Mouse (Mus musculus): ENCODE results near the gene Barx2. TPM values are rescaled to one million over a fixed set of nuclear protein-coding genes. Genes with fewer than 3 reads are reported as not detected.

Barx2 gene
- polyA plus RNA-seq, 1 experiment from 2014 or later: 0.16 TPM

GRCm38 (mm10) chr9:31925830-31926624, 12.8 kb upstream of the Barx2 start:
- Histone ChIP-seq H3K9ac (no peak overlapping the region), H3K4me2 (peak overlapping the region; percentile 43), H3K27me3 (peaks cover 11% of the 10 kb centered on the region), H3K4me3 (replicated peaks) (no peak overlapping the region; the same call in 1 of the 2 replicates), H3K36me3 (no peaks in the 10 kb centered on the region), H3K9me3 (replicated peaks) (no peaks in the 10 kb centered on the region), H3K27ac (peak overlapping the region; percentile 59), H3K4me1 (peaks cover 7% of the 10 kb centered on the region)
- ATAC-seq (replicated peaks; ENCODE audit: low FRiP score): peak; percentile 87
- WGBS: 17% methylated on average over 22 of the region's 22 CpGs

GRCm38 (mm10) chr9:31923529-31923928, 10.3 kb upstream of the Barx2 start:
- H3K4me1 ChIP-seq: peaks cover 7% of the 10 kb centered on the region
- H3K4me3 ChIP-seq (replicated peaks): no peak overlapping the region
- H3K27ac ChIP-seq: no peak overlapping the region
- 81% methylated on average over 7 of the region's 7 CpGs for WGBS
- no peaks in the 10 kb centered on the region for H3K36me3 ChIP-seq
- ATAC-seq (replicated peaks; ENCODE audit: low FRiP score): no peak
- H3K9ac ChIP-seq: no peak overlapping the region
- H3K4me2 ChIP-seq: no peak overlapping the region
- peaks cover 33% of the 10 kb centered on the region for H3K27me3 ChIP-seq
- H3K9me3 ChIP-seq (replicated peaks): no peaks in the 10 kb centered on the region

- WGBS: 25% methylated on average over 1 of the region's 1 CpGs
- Histone ChIP-seq H3K9ac (no peak overlapping the region), H3K4me3 (replicated peaks) (no peak overlapping the region), H3K36me3 (no peaks in the 10 kb centered on the region), H3K4me2 (no peak overlapping the region), H3K4me1 (peaks cover 4% of the 10 kb centered on the region), H3K9me3 (replicated peaks) (no peaks in the 10 kb centered on the region), H3K27me3 (peaks cover 64% of the 10 kb centered on the region), H3K27ac (no peak overlapping the region)
- no peak for ATAC-seq (replicated peaks; ENCODE audit: low FRiP score)
Measured at GRCm38 (mm10) chr9:31919802-31920201, 6.5 kb upstream of the Barx2 start.

- peaks cover 94% of the 10 kb centered on the region for H3K27me3 ChIP-seq
- no peak overlapping the region for H3K27ac ChIP-seq
- H3K9me3 ChIP-seq (replicated peaks): no peaks in the 10 kb centered on the region
- H3K4me3 ChIP-seq (replicated peaks): no peak overlapping the region
- H3K4me2 ChIP-seq: no peak overlapping the region
- H3K36me3 ChIP-seq: no peaks in the 10 kb centered on the region
- WGBS: 6% methylated on average over 9 of the region's 9 CpGs
- no peak for ATAC-seq (replicated peaks; ENCODE audit: low FRiP score)
- no peak overlapping the region for H3K9ac ChIP-seq
- H3K4me1 ChIP-seq: peaks cover 29% of the 10 kb centered on the region
Measured at GRCm38 (mm10) chr9:31916421-31916820, 3.2 kb upstream of the Barx2 start.

GRCm38 (mm10) chr9:31914871-31915270, 1.6 kb upstream of the Barx2 start:
- under 1% methylated on average over 34 of the region's 34 CpGs for WGBS
- H3K36me3 ChIP-seq: no peaks in the 10 kb centered on the region

GRCm38 (mm10) chr9:31913739-31914591, 703 bp upstream of the Barx2 start:
- H3K4me3 ChIP-seq (replicated peaks): peak overlapping the region; percentile 62
- 0 out of 2 replicates have a peak overlapping the region, but pooled peaks have one; percentile 22 for H3K9ac ChIP-seq
- WGBS: under 1% methylated on average over 54 of the region's 54 CpGs
- ATAC-seq (replicated peaks; ENCODE audit: low FRiP score): peak; percentile 19; the same call in 1 of the 2 replicates
- peak overlapping the region; percentile 99 for H3K4me2 ChIP-seq
- H3K4me1 ChIP-seq: peaks cover 29% of the 10 kb centered on the region
- H3K9me3 ChIP-seq (replicated peaks): no peaks in the 10 kb centered on the region
- no peak overlapping the region for H3K27ac ChIP-seq
- H3K36me3 ChIP-seq: no peaks in the 10 kb centered on the region
- peaks cover 94% of the 10 kb centered on the region for H3K27me3 ChIP-seq

More at GRCm38 (mm10) chr9:31914871-31915270, 1.6 kb upstream of the Barx2 start:
- H3K27me3 ChIP-seq: peaks cover 95% of the 10 kb centered on the region
- H3K4me3 ChIP-seq (replicated peaks): peak overlapping the region; percentile 62
- peak; percentile 31; the same call in 1 of the 2 replicates for ATAC-seq (replicated peaks; ENCODE audit: low FRiP score)
- H3K9ac ChIP-seq: no peak overlapping the region
- no peak overlapping the region for H3K27ac ChIP-seq
- no peaks in the 10 kb centered on the region for H3K9me3 ChIP-seq (replicated peaks)
- peaks cover 29% of the 10 kb centered on the region for H3K4me1 ChIP-seq
- H3K4me2 ChIP-seq: peak overlapping the region; percentile 99

GRCm38 (mm10) chr9:31912553-31912920, 725 bp downstream of the Barx2 start:
- ATAC-seq (replicated peaks; ENCODE audit: low FRiP score): no peak
- WGBS: 3% methylated on average over 16 of the region's 16 CpGs
- Histone ChIP-seq H3K9ac (no peak overlapping the region), H3K27me3 (peaks cover 95% of the 10 kb centered on the region), H3K36me3 (no peaks in the 10 kb centered on the region), H3K9me3 (replicated peaks) (no peaks in the 10 kb centered on the region), H3K4me3 (replicated peaks) (peak overlapping the region; percentile 62), H3K4me2 (peak overlapping the region; percentile 99), H3K4me1 (peaks cover 29% of the 10 kb centered on the region), H3K27ac (no peak overlapping the region)

GRCm38 (mm10) chr9:31910221-31910620, 3.0 kb downstream of the Barx2 start:
- H3K36me3 ChIP-seq: no peaks in the 10 kb centered on the region
- H3K4me3 ChIP-seq (replicated peaks): no peak overlapping the region
- peaks cover 81% of the 10 kb centered on the region for H3K27me3 ChIP-seq
- H3K4me2 ChIP-seq: no peak overlapping the region
- H3K27ac ChIP-seq: no peak overlapping the region
- peaks cover 29% of the 10 kb centered on the region for H3K4me1 ChIP-seq
- 45% methylated on average over 5 of the region's 5 CpGs for WGBS
- H3K9ac ChIP-seq: no peak overlapping the region
- H3K9me3 ChIP-seq (replicated peaks): no peaks in the 10 kb centered on the region
- ATAC-seq (replicated peaks; ENCODE audit: low FRiP score): no peak

- no peak for ATAC-seq (replicated peaks; ENCODE audit: low FRiP score)
- Histone ChIP-seq H3K4me1 (no peaks in the 10 kb centered on the region), H3K4me3 (replicated peaks) (no peak overlapping the region), H3K36me3 (no peaks in the 10 kb centered on the region), H3K27me3 (peaks cover 15% of the 10 kb centered on the region; the same call in 1 of the 2 replicates), H3K27ac (no peak overlapping the region), H3K9ac (no peak overlapping the region), H3K4me2 (no peak overlapping the region), H3K9me3 (replicated peaks) (no peaks in the 10 kb centered on the region)
- 77% methylated on average over 2 of the region's 2 CpGs for WGBS
Measured at GRCm38 (mm10) chr9:31901781-31902180, 11.5 kb downstream of the Barx2 start.

- ATAC-seq (replicated peaks; ENCODE audit: low FRiP score): no peak
- H3K9me3 ChIP-seq (replicated peaks): no peaks in the 10 kb centered on the region
- no peaks in the 10 kb centered on the region for H3K27me3 ChIP-seq
- H3K4me1 ChIP-seq: no peaks in the 10 kb centered on the region
- no peak overlapping the region for H3K4me2 ChIP-seq
- no peak overlapping the region for H3K4me3 ChIP-seq (replicated peaks)
- no peaks in the 10 kb centered on the region for H3K36me3 ChIP-seq
- 43% methylated on average over 10 of the region's 10 CpGs for WGBS
- H3K9ac ChIP-seq: no peak overlapping the region
- no peak overlapping the region for H3K27ac ChIP-seq
Measured at GRCm38 (mm10) chr9:31894775-31895320, 18.4 kb downstream of the Barx2 start.

GRCm38 (mm10) chr9:31888333-31888732, 24.9 kb downstream of the Barx2 start:
- H3K27ac ChIP-seq: no peak overlapping the region
- H3K27me3 ChIP-seq: no peaks in the 10 kb centered on the region
- WGBS: 81% methylated on average over 4 of the region's 4 CpGs
- no peak overlapping the region for H3K9ac ChIP-seq
- H3K9me3 ChIP-seq (replicated peaks): no peaks in the 10 kb centered on the region
- no peaks in the 10 kb centered on the region for H3K36me3 ChIP-seq
- no peak overlapping the region for H3K4me2 ChIP-seq
- H3K4me3 ChIP-seq (replicated peaks): no peak overlapping the region
- no peaks in the 10 kb centered on the region for H3K4me1 ChIP-seq
- no peak for ATAC-seq (replicated peaks; ENCODE audit: low FRiP score)

- no peaks in the 10 kb centered on the region for H3K36me3 ChIP-seq
- no peaks in the 10 kb centered on the region for H3K27me3 ChIP-seq
- no peaks in the 10 kb centered on the region for H3K9me3 ChIP-seq (replicated peaks)
- no peak overlapping the region for H3K27ac ChIP-seq
- no peak overlapping the region for H3K4me2 ChIP-seq
- no peak overlapping the region for H3K4me3 ChIP-seq (replicated peaks)
- WGBS: 41% methylated on average over 3 of the region's 3 CpGs
- H3K9ac ChIP-seq: no peak overlapping the region
- no peaks in the 10 kb centered on the region for H3K4me1 ChIP-seq
- ATAC-seq (replicated peaks; ENCODE audit: low FRiP score): no peak
Measured at GRCm38 (mm10) chr9:31886258-31886657, 27.0 kb downstream of the Barx2 start.
